Mouse (Mus musculus) T-cell, adult 2 months (primary cell): ENCODE measurements at regions not wholly inside any gene's neighbourhood (a gene's known extent, or its start where the extent isn't known, plus 50 kb on each side); places are given as distances from the start of the nearest gene placed in this dataset.

Experiments
- DNase-seq: peaks from one replicate; pipeline ENCODE4 v3.0.0; 2022; ENCODE audit warnings: low spot score

DNA sequence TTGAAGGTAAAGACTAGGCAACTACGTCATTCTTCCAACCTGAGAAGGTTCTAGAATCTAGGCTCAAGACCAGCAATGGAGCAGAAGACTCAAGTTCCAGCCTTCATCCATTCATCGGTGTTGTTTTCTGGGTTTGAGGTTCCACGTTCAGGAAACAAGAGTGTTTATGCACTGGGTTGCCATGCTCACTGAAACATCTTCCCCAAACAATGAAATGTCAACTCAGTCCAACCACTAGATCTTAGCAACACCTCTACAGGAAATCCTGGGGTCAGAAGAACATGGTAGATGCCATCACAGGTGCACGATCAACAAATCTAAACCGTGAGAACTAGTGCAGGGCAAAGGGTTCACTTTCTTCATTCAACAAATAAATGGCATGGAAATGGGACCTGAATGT, 304.8 kb upstream of the Klf3 start:
- peak; percentile 91 for DNase-seq

GRCm38 (mm10) chr5:64499131-64499530, 304.1 kb upstream of the Klf3 start:
- peak; percentile 56 for DNase-seq

- DNase-seq: peak; percentile 44
These were observed 302.8 kb upstream of the Klf3 start for GRCm38 (mm10) chr5:64500413-64500812.

DNA sequence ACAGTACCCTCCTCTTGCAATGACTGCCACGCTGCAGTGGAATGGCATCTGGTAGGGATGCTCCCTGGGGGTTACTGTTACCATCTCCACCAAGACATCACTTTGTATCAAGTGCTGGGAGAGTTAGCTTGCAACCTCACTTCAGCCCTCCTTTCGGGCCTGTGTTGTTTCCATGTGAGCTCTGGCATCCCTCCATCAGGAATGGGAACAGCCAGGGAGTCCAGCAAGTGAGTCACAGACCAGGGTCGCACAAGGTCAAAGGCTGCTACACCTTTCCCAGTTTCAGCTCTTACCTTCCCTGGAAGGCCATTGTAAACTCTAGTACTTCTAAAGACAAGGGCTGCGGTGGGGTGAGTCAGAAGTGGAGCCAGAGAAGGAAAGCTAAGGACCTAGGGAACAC, 302.3 kb upstream of the Klf3 start:
- DNase-seq: no peak

GRCm38 (mm10) chr5:64501746-64502145, 301.4 kb upstream of the Klf3 start:
- no peak for DNase-seq

DNA sequence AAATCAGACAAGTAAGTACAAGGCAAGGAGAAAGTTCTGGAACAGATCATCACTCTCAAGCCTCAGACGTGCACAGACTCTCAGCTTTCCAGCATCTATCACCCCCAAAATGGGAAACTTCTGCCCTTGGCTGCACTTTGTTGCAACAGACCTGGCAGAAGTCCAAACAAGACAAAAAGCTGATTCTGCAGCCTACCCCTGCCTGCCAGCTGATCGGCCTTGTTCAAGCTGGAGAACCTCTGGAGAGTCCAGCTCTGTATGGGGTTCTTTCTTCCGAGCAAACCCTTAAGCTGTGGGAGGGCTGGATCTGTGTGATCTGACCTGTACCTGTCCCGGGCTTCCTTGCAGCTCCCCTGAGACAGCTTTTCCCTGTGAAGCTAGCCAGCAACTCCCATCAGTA, 299.7 kb upstream of the Klf3 start:
- DNase-seq: no peak

DNA sequence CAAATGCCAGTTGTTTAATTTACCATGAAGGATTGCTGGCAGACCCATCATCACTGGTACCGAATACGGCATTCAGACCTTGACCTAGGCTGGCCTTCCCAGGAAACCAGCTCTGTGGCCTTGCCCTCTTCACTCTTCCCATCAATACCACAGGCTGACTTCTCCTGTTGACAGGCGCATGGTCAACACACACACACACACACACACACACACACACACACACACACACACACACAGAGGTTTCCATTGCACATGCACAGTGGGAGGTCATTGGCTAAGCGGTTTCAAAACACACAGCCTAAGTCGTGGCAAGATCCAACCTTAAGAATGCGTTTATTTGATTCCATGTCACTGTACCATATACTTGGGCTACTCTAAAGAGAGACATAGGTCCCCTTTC, 298.7 kb upstream of the Klf3 start:
- no peak for DNase-seq

- peak; percentile 85 for DNase-seq
These were observed 297.9 kb upstream of the Klf3 start for GRCm38 (mm10) chr5:64505227-64505834.

- DNase-seq: peak; percentile 80
These were observed 297.2 kb upstream of the Klf3 start for GRCm38 (mm10) chr5:64505835-64506600.

- no peak for DNase-seq
These were observed 294.6 kb upstream of the Klf3 start for GRCm38 (mm10) chr5:64508565-64508964.

DNA sequence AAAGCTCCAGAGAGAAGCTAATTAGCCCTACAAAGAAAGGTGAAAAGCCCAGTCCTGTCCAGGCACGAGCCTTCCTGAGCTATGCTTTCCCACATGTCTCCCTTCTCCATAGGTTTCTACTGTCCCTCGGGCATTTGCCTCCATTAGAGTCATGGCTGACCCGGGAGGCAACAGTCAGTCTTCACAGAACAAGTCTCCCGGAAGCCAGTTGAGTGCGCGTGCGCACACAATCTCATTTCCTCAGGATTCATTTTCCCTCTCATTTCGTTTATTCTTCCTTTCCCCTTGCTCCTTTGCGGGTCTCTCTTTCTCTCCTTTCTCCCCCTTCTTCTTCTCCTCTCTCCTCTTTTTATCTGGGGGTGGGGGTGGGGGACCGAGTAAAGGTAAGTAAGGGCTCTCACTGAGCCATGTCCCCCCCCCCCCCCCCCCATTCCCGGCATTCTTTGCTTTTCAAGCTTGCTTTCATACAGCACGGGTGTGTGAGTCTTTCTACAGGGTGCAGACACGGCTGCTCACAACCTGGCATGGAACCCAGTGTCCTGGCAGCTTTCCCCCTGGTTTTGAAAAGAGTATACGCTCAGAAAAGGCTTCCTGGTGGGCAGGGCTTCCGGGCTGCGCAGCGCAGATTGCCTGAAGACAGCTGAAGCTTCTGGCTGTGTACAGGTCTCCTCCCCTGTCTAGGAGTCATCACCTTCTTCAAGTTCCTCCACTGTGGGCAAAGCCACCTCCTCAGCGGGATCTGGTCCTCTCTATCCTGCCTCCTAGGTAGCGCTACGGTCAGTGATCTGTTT, 289.8 kb upstream of the Klf3 start:
- DNase-seq: peak; percentile 43

DNA sequence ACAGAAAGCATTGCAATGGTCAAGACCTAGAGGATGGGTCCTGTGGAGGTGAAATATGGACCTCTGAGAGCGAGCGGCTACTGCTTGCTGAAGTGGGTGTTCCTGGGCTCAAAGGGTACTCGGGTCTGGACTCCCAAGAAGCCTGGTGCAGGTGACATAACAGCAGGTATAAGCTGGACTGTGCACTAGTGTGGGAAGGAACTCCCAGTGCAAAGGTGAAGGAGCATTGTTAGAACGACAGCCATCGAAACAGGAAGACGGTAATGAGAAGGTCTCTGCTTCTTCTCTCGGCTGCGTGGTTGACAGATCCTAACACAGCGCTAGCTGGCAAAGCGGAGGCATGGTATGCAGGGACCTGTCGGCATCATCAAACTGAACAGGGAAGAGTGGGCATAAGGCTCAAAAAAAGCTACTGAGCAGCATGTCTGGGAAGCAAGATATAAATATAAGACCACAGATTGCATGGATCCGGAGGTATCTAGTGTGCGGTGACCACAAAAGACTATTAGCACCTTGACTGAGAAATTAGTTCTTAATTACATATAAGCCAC, 287.0 kb upstream of the Klf3 start:
- DNase-seq: no peak

- no peak for DNase-seq
These were observed 285.9 kb upstream of the Klf3 start for GRCm38 (mm10) chr5:64517241-64517640.

GRCm38 (mm10) chr5:64517835-64518234, 285.4 kb upstream of the Klf3 start:
- no peak for DNase-seq

DNA sequence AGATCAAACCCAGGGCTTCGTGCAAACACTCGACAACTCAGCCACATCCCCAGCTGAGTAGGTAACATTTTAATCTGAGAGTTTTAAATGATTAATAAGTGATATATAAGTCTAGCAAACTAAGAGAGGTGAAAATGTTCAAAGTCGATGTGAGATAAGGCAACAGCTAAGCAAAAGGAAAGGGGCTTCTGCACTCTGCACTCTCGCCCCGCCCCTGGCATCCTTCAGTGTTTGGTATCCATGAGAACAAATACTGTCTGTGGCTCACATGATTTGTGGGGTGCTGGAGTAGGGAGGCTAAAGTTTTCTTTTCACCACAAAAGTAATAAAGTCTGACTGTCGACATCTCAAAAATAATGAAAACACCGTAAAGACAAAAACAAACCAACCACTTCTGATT, 284.2 kb upstream of the Klf3 start:
- DNase-seq: peak; percentile 80

DNA sequence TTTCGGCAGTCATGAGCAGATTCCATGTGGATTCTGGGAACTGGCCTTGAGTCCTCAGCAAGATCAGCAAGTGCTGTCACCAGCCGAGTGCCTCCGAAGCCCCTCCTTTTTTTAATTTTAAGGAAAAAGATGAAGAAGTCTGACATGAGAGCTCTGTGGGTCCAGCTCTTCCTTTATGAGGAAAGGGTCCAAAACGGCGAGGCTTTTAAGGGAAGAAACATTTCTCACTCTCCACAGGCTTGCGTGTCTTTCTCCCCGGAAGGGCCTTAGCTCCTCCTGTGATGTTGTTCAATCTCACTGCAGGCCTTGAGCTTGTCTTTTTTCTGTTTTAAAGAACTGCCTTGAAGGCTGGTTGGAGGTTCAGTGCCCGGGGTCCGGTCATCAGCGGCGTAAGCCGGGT, 283.5 kb upstream of the Klf3 start:
- DNase-seq: no peak

DNA sequence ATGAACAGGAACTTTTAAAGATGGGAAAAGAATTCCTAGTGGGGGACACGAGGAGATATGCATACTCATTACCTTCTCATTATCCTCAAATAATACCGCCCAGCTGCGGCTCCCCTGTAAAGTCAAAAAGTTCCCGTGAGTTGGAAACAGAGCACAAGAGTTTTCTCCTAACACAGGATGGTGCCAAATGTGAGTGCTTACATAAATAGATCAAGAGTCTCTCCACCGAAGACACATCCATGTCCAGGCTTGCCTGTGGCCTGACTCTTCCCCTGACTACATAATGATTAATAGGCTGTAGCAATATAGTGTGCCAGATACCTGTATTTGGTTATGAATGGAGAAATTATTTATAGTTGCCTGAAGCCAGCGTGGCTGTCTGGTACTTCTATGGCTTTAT, 281.8 kb upstream of the Klf3 start:
- no peak for DNase-seq

DNA sequence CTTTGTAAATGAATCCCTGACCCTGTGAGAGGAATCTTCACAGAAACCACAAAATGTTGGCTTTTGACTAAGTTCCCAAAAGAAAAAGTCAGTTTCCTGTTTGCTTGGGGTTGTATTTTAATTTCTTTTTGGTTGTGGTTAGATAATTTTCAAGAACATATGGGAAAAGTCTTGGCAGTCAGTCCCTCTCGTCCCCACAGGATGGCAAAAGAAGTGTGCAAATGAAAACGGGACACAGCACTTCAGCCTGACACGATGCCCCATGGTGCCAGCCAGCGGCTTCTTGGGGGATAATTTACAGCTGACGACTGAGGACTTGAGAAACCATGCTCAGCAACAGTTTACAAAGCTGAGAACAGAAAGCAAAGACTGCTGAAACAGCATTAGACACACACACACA, 281.2 kb upstream of the Klf3 start:
- DNase-seq: no peak

DNA sequence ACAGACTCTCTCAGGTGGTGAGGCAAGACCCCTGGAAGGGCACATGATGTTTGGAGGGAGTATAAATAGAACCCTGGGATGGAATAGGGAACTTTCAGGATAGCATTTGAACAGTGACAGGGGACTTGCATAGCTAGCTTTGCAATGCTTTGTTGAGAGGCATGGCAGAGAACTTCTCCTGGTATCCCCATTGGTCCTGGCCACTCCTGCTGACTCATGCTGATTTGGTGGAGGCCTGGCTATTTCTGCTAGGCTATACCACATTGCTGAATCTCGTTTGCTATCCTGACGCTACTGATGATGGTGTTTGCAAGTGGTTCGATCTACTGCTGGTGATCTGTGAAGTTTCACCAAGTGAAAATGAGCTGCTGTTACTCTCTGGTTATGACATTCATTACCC, 276.7 kb upstream of the Klf3 start:
- DNase-seq: no peak

DNA sequence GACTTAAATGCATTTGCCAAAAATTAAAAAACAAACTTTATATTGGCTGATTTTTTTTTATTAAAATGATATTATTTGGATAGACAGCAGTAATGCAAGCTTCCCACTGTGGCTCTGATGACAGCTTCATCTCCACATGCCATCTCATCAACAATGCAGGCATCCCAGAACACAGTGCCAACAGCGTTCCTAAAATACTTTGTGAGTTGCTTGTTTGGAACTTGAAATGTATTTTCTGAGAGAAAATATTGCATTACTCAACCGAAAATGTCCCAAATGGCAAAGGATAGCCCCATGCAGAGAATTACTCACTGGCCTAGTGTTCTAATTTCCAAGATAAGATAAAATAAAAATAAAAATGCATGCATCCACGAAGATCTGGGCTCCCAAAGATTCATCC, 275.2 kb upstream of the Klf3 start:
- no peak for DNase-seq

DNA sequence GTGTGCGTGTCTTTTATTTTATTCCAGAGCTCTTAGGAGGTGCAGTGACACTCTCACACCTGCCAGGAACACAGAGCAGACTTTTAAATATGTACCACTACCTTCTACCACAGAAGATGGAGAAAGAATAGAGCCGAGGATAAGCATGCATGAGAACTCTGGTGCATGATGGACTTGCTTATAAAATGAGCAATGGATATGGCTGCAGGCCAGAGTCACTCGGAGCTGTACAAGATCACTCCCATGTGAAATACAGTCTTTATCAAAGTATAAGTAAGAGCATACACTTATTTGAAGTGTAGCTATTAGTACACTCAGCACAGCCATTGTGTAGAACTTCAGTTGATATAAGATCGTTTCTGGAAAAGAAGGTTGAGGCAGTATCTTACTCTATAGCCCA, 268.8 kb upstream of the Klf3 start:
- DNase-seq: no peak

- DNase-seq: no peak
These were observed 268.2 kb upstream of the Klf3 start for GRCm38 (mm10) chr5:64534947-64535346.

GRCm38 (mm10) chr5:64535546-64535945, 267.6 kb upstream of the Klf3 start:
- no peak for DNase-seq
